Mouse (Mus musculus) central nervous system, embryonic 11.5 days (tissue): ENCODE data around the gene Snap47. TPM values are rescaled to one million over a fixed set of nuclear protein-coding genes. Genes with fewer than 3 reads are reported as not detected.

Source experiments
- polyA plus RNA-seq: library from polyadenylated mRNA; depleted of rRNA; stranded (reverse); fragments of >200 nt; gene quantifications from 2 replicates; pipeline ENCODE4 v1.2.3, GENCODE M21; 2012; rRNA removed

Snap47 gene
- 91.0 and 108 TPM in 2 replicates for polyA plus RNA-seq

DNA sequence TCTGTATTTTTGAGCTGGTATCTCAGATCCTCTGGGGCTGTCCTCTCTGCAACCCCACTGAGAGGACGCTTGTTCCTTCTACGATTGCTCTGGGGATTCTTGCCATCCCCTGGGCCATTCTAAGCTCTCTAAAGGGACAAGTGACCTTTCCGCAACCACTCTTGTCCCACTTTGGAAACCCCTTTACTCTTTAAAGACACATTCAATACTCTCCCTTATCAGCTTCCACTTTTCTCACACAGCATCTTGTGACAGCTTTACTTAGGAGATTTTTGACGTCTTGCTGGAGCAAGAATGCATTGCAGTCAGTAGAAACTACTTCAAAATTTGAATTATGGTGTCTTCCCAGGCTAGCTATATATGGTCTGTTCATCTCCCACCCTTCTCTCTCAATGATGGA is at the start of gene Snap47:
TSS of gene Snap47 (minus strand) at position 101 of the 400 bp plus-strand sequence.

DNA sequence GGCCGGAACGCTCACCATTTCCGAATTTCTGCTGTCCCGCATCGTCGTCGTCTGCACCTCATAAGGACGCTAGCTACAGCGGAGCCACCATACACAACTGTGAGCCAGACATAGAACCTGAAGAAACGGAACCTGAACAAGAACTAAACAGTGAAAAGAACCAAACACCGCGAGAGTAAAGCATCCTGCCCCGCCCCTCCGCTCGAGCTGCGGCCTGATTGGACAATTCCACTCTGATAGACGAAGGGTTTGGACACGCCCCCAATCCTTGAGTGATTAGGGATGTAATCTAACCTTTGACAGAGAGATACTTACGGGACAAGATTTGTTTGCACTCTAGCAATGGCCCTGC is 21.3 kb upstream of the Snap47 start, which contains the start of gene Zfp867:
TSS of gene Zfp867 (minus strand) at position 149 of the 352 bp plus-strand sequence.

GRCm38 (mm10) chr11:59449741-59450229 is 1.2 kb downstream of the Snap47 start, which contains the start of gene Jmjd4:
Gene Jmjd4 (plus strand): TSS chr11:59450045.

GRCm38 (mm10) chr11:59375475-59375874 is 75.5 kb downstream of the Snap47 start, which contains the start of gene Prss38:
Gene Prss38 (minus strand): TSS chr11:59375657.

Other genes with a start within 250 kb of the Snap47 start
- gene Mrpl55, start 248.7 kb downstream of the Snap47 start, polyA plus RNA-seq: 43.4 and 43.8 TPM in 2 replicates
- 47.7 and 65.5 TPM in 2 replicates for gene 2310033P09Rik, start 242.9 kb downstream of the Snap47 start, polyA plus RNA-seq
- gene Arf1, start 222.9 kb downstream of the Snap47 start, polyA plus RNA-seq: 411 and 507 TPM in 2 replicates
- 1.6 and 3.6 TPM in 2 replicates for gene Wnt3a, start 160.4 kb downstream of the Snap47 start, polyA plus RNA-seq
- gene Wnt9a, start 144.3 kb downstream of the Snap47 start, polyA plus RNA-seq: 5.0 and 5.1 TPM in 2 replicates
- 0.12 TPM in 1 of 2 replicates, not detected in the other for gene Prss38, start 75.5 kb downstream of the Snap47 start, polyA plus RNA-seq
- gene Jmjd4, start 1.1 kb downstream of the Snap47 start, polyA plus RNA-seq: 12.6 and 15.1 TPM in 2 replicates
- gene Zfp867, start 21.3 kb upstream of the Snap47 start, polyA plus RNA-seq: 4.5 and 7.4 TPM in 2 replicates
- 21.5 and 24.5 TPM in 2 replicates for gene Zkscan17, start 75.6 kb upstream of the Snap47 start, polyA plus RNA-seq
- gene Nlrp3, start 90.4 kb upstream of the Snap47 start, polyA plus RNA-seq: 0.20 and 0.35 TPM in 2 replicates
- gene Olfr222, start 125.0 kb upstream of the Snap47 start, polyA plus RNA-seq: not detected in 2 replicates
- not detected in 2 replicates for gene Olfr223, start 142.1 kb upstream of the Snap47 start, polyA plus RNA-seq
- gene Mprip, start 210.1 kb upstream of the Snap47 start, polyA plus RNA-seq: 105 and 117 TPM in 2 replicates